Mouse (Mus musculus): ENCODE measurements at regions not wholly inside any gene's neighbourhood (a gene's known extent, or its start where the extent isn't known, plus 50 kb on each side); places are given as distances from the start of the nearest gene placed in this dataset.
"Not testable (repeated sequence)": the region's sequence is repeated elsewhere in the genome, so short reads cannot be mapped to it uniquely, and the experiment has no call there.

DNA sequence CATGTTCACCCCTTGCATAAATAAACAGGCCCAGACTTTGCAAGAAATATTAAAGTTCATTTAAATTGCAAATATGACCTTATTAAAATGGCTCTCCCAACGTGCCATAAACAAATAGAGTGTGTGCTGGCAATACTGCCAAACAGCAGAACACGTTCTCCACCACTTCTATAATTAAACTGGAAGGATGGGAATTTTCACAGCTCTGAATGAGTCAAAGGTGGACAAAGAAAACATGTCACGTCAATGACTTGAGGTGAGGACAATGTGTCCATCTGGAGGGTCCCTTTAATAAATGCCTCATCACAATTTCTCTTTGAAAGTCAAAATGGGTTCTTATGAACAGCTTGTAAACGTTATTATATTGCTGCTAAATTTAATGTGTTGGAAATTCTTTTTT lies 114.8 kb downstream of the Galc start:
- Histone ChIP-seq H3K4me3 (ENCODE audit: low read depth, low read length) (no peak overlapping the region), H3K36me3 (ENCODE audit: control insufficient read depth, insufficient read depth, low read length) (no peaks in the 10 kb centered on the region), H3K27me3 (ENCODE audit: control insufficient read depth, insufficient read depth, low read length) (no peaks in the 10 kb centered on the region), H3K4me1 (ENCODE audit: control insufficient read depth, insufficient read depth, insufficient read length, low read length) (no peaks in the 10 kb centered on the region), H3K27ac (ENCODE audit: insufficient read depth, low read depth, low read length) (no peak overlapping the region)
- 73% methylated on average over 4 of the region's 4 CpGs for WGBS
- no peak for TF ChIP-seq CTCF (IDR thresholded peaks at IDR 0.05; ENCODE audit: extremely low read depth, insufficient read length, insufficient replicate concordance, low read depth, low read length)
- TF ChIP-seq POLR2A (IDR thresholded peaks at IDR 0.05; ENCODE audit: low read depth, low read length): no peak

DNA sequence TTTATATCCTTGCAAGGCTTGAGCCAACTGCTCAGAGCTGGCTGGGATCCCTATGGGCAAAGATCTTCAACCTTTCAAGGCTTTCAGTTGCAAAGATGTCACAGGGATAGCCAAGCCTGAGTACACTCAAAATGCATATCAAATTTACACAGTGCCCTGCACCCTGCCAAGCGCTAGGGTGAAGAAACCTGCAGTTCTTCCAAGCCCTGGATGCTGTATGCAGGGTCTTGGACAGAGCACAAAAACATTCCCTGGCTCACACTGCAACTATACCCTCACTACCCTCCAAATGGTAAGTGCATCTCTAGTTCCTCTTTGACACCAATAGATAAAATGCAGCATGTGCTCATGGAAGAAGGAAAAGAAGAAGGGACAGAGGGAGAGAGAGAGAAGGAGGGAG lies 116.1 kb downstream of the Galc start:
- WGBS: 73% methylated on average over 1 of the region's 1 CpGs
- no peaks in the 10 kb centered on the region for H3K27me3 ChIP-seq (ENCODE audit: control insufficient read depth, insufficient read depth, low read length)
- no peak overlapping the region for H3K27ac ChIP-seq (ENCODE audit: insufficient read depth, low read depth, low read length)
- no peak for TF ChIP-seq CTCF (IDR thresholded peaks at IDR 0.05; ENCODE audit: extremely low read depth, insufficient read length, insufficient replicate concordance, low read depth, low read length)
- TF ChIP-seq POLR2A (IDR thresholded peaks at IDR 0.05; ENCODE audit: low read depth, low read length): no peak
- no peaks in the 10 kb centered on the region for H3K36me3 ChIP-seq (ENCODE audit: control insufficient read depth, insufficient read depth, low read length)
- H3K4me3 ChIP-seq (ENCODE audit: low read depth, low read length): no peak overlapping the region
- no peaks in the 10 kb centered on the region for H3K4me1 ChIP-seq (ENCODE audit: control insufficient read depth, insufficient read depth, insufficient read length, low read length)

- not testable (repeated sequence) for H3K4me3 ChIP-seq (ENCODE audit: low read depth, low read length); H3K36me3 ChIP-seq (ENCODE audit: control insufficient read depth, insufficient read depth, low read length); H3K27me3 ChIP-seq (ENCODE audit: control insufficient read depth, insufficient read depth, low read length); H3K4me1 ChIP-seq (ENCODE audit: control insufficient read depth, insufficient read depth, insufficient read length, low read length); H3K27ac ChIP-seq (ENCODE audit: insufficient read depth, low read depth, low read length)
- WGBS: 81% methylated on average over 3 of the region's 3 CpGs
Observed at GRCm38 (mm10) chr12:98139906-98140305, 119.4 kb downstream of the Galc start.

DNA sequence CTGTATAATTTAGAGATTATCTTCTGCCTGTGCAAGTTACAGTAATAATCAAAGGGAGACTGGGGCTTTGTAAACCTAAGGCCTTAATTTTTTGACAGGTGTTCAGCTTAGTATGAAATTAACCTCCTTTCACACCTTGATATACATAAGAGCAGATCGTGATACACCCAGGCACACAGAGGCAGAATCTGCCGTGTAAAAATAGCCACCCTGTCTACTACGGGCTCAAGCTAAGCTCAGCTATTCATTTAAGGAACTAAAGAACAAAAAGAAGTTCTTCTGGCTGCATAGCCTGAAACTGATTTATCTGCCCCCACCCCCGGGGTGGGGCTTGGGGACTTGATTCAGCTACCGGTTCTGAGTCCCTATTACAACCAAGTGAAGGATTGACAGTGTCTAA lies 128.0 kb downstream of the Galc start:
- no peak overlapping the region for H3K27ac ChIP-seq (ENCODE audit: insufficient read depth, low read depth, low read length)
- H3K4me1 ChIP-seq (ENCODE audit: control insufficient read depth, insufficient read depth, insufficient read length, low read length): no peaks in the 10 kb centered on the region
- no peaks in the 10 kb centered on the region for H3K36me3 ChIP-seq (ENCODE audit: control insufficient read depth, insufficient read depth, low read length)
- no peak overlapping the region for H3K4me3 ChIP-seq (ENCODE audit: low read depth, low read length)
- H3K27me3 ChIP-seq (ENCODE audit: control insufficient read depth, insufficient read depth, low read length): no peaks in the 10 kb centered on the region
- no peak for TF ChIP-seq CTCF (IDR thresholded peaks at IDR 0.05; ENCODE audit: extremely low read depth, insufficient read length, insufficient replicate concordance, low read depth, low read length)
- TF ChIP-seq POLR2A (IDR thresholded peaks at IDR 0.05; ENCODE audit: low read depth, low read length): no peak
- 69% methylated on average over 5 of the region's 5 CpGs for WGBS

DNA sequence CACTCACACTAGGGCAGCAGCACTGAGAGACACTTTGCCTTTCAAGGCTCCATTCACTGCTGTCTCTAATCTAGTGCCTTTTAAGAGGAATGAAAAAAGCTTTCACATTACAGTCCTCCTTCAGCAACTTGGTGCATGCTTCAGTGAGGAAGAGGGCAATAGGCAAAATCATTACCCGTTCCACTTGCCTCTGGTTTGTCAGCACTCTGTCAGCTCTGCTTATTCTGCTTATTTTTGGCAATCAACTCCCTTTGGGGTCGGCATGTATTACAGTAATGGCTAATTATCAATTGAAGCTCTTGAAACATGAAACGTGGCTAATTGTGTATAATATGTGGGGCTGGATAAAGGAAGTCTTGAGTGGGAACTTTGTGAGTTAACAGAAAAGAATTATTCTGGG lies 135.7 kb downstream of the Galc start:
- H3K27me3 ChIP-seq (ENCODE audit: control insufficient read depth, insufficient read depth, low read length): no peaks in the 10 kb centered on the region
- H3K27ac ChIP-seq (ENCODE audit: insufficient read depth, low read depth, low read length): no peak overlapping the region
- H3K4me3 ChIP-seq (ENCODE audit: low read depth, low read length): no peak overlapping the region
- H3K4me1 ChIP-seq (ENCODE audit: control insufficient read depth, insufficient read depth, insufficient read length, low read length): no peaks in the 10 kb centered on the region
- no peak for TF ChIP-seq CTCF (IDR thresholded peaks at IDR 0.05; ENCODE audit: extremely low read depth, insufficient read length, insufficient replicate concordance, low read depth, low read length)
- TF ChIP-seq POLR2A (IDR thresholded peaks at IDR 0.05; ENCODE audit: low read depth, low read length): no peak
- no peaks in the 10 kb centered on the region for H3K36me3 ChIP-seq (ENCODE audit: control insufficient read depth, insufficient read depth, low read length)
- 72% methylated on average over 3 of the region's 3 CpGs for WGBS

DNA sequence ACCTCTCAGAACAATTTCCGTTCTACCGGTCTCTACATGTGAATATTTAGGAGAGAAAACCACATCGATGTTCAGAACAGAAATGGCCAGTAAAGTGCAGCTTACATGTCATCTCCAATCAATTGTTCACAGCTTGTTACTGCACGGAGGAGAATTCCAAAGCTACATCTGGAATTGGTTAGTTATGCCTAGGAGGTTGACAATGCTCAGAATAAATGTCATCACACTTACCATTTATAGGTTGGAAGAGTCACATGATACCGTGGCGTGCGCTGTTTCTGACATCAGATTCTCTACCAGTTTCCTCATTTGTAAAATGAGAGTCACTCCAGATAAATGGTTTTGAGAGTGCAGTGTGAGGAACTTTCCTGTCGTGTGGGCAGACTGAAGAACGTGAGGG lies 151.2 kb downstream of the Galc start:
- Histone ChIP-seq H3K4me1 (ENCODE audit: control insufficient read depth, insufficient read depth, insufficient read length, low read length) (no peaks in the 10 kb centered on the region), H3K27ac (ENCODE audit: insufficient read depth, low read depth, low read length) (no peak overlapping the region), H3K36me3 (ENCODE audit: control insufficient read depth, insufficient read depth, low read length) (no peaks in the 10 kb centered on the region), H3K4me3 (ENCODE audit: low read depth, low read length) (no peak overlapping the region), H3K27me3 (ENCODE audit: control insufficient read depth, insufficient read depth, low read length) (no peaks in the 10 kb centered on the region)
- WGBS: 90% methylated on average over 9 of the region's 9 CpGs
- TF ChIP-seq CTCF (IDR thresholded peaks at IDR 0.05; ENCODE audit: extremely low read depth, insufficient read length, insufficient replicate concordance, low read depth, low read length): no peak
- no peak for TF ChIP-seq POLR2A (IDR thresholded peaks at IDR 0.05; ENCODE audit: low read depth, low read length)

DNA sequence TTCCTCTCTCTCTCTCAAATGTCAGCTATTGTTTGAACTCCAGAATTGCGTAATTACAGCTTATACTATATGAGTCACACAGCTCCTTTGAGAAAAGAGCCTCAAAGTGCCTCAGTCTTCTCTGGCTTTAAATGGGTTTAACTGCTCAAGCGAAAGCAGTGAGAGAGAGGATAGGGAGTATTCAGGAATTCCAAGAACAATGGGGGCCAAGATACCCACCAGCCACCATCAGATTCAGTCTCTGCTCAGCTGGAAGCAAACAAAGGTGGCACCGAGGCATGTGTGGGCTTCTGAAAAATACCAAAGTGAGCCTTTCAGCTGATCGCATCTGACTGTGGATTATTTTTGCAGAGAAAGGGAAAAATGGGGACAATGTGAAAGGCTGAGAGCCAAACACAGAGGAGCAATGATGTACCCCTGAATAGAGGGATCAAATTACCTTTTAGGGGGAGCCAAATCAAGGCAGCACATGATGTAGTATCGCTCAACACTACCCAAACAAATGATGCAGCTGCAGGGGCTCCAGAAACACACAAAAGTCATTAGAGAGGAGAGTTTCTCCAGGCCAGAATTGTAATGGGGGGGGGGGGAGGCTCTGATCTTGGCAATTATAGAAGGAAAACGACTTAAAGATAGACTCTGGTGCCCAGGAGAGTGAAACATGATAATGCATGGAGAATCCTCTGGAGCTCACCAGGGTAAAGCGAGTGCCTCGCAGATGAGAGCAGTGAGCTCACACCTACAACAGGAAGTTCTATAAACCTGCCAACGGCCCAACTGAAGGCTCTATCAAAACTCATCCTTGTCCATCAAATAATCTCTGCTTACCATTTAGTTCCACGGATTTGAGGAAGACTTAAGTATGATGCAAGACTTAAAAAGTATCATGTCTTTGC lies 152.2 kb downstream of the Galc start:
- Histone ChIP-seq H3K4me3 (ENCODE audit: low read depth, low read length) (no peak overlapping the region), H3K27me3 (ENCODE audit: control insufficient read depth, insufficient read depth, low read length) (no peaks in the 10 kb centered on the region), H3K27ac (ENCODE audit: insufficient read depth, low read depth, low read length) (no peak overlapping the region), H3K4me1 (ENCODE audit: control insufficient read depth, insufficient read depth, insufficient read length, low read length) (no peaks in the 10 kb centered on the region), H3K36me3 (ENCODE audit: control insufficient read depth, insufficient read depth, low read length) (no peaks in the 10 kb centered on the region)
- 49% methylated on average over 10 of the region's 10 CpGs for WGBS
- TF ChIP-seq CTCF (IDR thresholded peaks at IDR 0.05; ENCODE audit: extremely low read depth, insufficient read length, insufficient replicate concordance, low read depth, low read length) (no peak), POLR2A (IDR thresholded peaks at IDR 0.05; ENCODE audit: low read depth, low read length) (no peak)
